21 mouse cellular contexts compared by ENCODE assay signal in the genomic region with DNA sequence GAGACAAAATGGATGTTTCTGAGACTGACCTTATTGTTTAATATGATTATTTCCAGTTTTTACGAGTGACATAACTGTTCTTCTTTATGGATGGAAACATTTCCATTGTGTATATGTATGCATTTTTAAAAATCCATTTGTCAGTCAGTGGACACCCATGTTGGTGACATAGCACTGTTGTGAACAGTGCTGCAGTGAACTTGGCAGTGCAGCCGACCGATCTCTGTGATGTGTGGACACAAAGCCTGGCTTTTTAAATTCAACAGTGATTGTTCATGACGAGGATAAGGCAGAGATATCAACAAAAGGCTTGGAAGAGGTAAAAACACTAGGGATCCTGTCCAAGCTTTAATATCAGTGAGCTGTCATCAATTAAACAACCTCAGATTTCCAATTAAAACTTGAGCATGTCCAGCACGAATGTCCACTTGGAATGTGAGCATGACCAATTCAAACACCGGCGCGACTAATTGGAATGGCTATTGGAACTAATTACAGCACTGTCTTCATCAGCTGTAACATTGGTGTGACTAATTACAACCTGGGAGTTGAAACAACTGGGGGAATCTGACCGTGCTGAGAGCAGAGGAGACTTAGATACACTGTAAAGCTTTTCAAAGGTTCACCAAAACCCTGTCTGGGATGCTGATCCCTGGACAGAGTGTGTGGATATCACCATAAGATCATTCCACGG.
A peak's percentile ranks its signal among the peaks of the same experiment; 100 is the strongest.
DNase-seq lines count a peak whose midpoint lies in the region; ATAC-seq and TF ChIP-seq lines count a peak whose summit lies in the region.
"Had no signal": no experiment of that assay in that cellular context is flagged by ENCODE, and none has a peak within 500 bp of the region (broad histone marks: within the 10 kb centered on the region; RNA-seq: fewer than 3 reads in every experiment).

No protein-coding gene starts in this region.

- peaks cover 12% of the 10 kb centered on the region for H3K4me1 ChIP-seq in hindbrain, embryonic 12.5 days
- peaks cover 24% of the 10 kb centered on the region for H3K4me1 ChIP-seq in hindbrain, embryonic 10.5 days (replicated peaks)
- H3K4me1 ChIP-seq in midbrain, postnatal 0 days (ENCODE audit: insufficient read depth, low read length): no peaks in the 10 kb centered on the region
- H3K4me1 ChIP-seq in limb, embryonic 10.5 days: peaks cover 47% of the 10 kb centered on the region

- ATAC-seq in hindbrain, embryonic 12.5 days (ENCODE audit: low FRiP score): peak; percentile 60; the same call in 1 of the 2 replicates
- ATAC-seq in midbrain, postnatal 0 days (ENCODE audit: low FRiP score): no peak
- ATAC-seq: activated CD4-positive, CD25-positive, alpha-beta regulatory T cell, adult 4 months; inflammation-experienced regulatory T-cells, adult 6 months had no signal

- DNase-seq in hindbrain, embryonic 10.5 days (ENCODE audit: low spot score): no peak
- peak; percentile 35 for DNase-seq in MN1 (ENCODE audit: low spot score)
- DNase-seq in brain, embryonic 14.5 days (ENCODE audit: low read depth): peak; percentile 76
- DNase-seq in midbrain, postnatal 0 days (ENCODE audit: low spot score): peak; percentile 24
- no peak for DNase-seq in limb, embryonic 10.5 days (ENCODE audit: low spot score)
- no peak for DNase-seq in spleen, postnatal 10 days (ENCODE audit: low spot score in 2 of 2)
- DNase-seq: adrenal gland, postnatal 10 days; cerebellum, postnatal 10 days; gastrocnemius, postnatal 14 days; heart, adult 18-20 months; kidney, adult 2 months; kidney, postnatal 10 days; lung, postnatal 14 days; right cerebral cortex, postnatal 14 days had no signal

- H3K27me3 ChIP-seq in hindbrain, embryonic 12.5 days: peaks cover 56% of the 10 kb centered on the region
- H3K27me3 ChIP-seq in hindbrain, embryonic 10.5 days (ENCODE audit: insufficient read depth, poor library complexity, severe bottlenecking): peaks cover 67% of the 10 kb centered on the region
- no peaks in the 10 kb centered on the region; the same call in 1 of the 2 replicates for H3K27me3 ChIP-seq in midbrain, postnatal 0 days (ENCODE audit: insufficient read depth, low read length)
- no peaks in the 10 kb centered on the region for H3K27me3 ChIP-seq in limb, embryonic 10.5 days (ENCODE audit: low read depth, poor library complexity, severe bottlenecking)
- H3K27me3 ChIP-seq: embryonic facial prominence, embryonic 13.5 days; heart, embryonic 13.5 days; limb, embryonic 15.5 days had no signal

- no peak for TF ChIP-seq CTCF in brain, embryonic 14.5 days (IDR thresholded peaks at IDR 0.05; ENCODE audit: borderline replicate concordance, extremely low read depth, insufficient read depth, insufficient read length)
- no peak for TF ChIP-seq CTCF in midbrain, postnatal 0 days (IDR thresholded peaks at IDR 0.05)

- WGBS in hindbrain, embryonic 12.5 days: 60% methylated on average over 10 of the region's 10 CpGs
- 62% methylated on average over 10 of the region's 10 CpGs for WGBS in hindbrain, embryonic 10.5 days
- 45% methylated on average over 10 of the region's 10 CpGs for WGBS in midbrain, postnatal 0 days
- WGBS in limb, embryonic 10.5 days: 69% methylated on average over 10 of the region's 10 CpGs

- no peaks in the 10 kb centered on the region for H3K36me3 ChIP-seq in hindbrain, embryonic 12.5 days
- no peaks in the 10 kb centered on the region for H3K36me3 ChIP-seq in hindbrain, embryonic 10.5 days
- H3K36me3 ChIP-seq in midbrain, postnatal 0 days (ENCODE audit: insufficient read depth, low read length): no peaks in the 10 kb centered on the region
- H3K36me3 ChIP-seq in limb, embryonic 10.5 days: peaks cover 34% of the 10 kb centered on the region
- H3K36me3 ChIP-seq: embryonic facial prominence, embryonic 13.5 days; heart, embryonic 13.5 days; limb, embryonic 15.5 days had no signal

- H3K9ac ChIP-seq in hindbrain, embryonic 12.5 days: no peak overlapping the region
- no peak overlapping the region for H3K9ac ChIP-seq in midbrain, postnatal 0 days (replicated peaks; ENCODE audit: low read length, poor library complexity, severe bottlenecking)
- H3K9ac ChIP-seq: embryonic facial prominence, embryonic 13.5 days; heart, embryonic 13.5 days; limb, embryonic 15.5 days had no signal

- no peak overlapping the region for H3K4me3 ChIP-seq in hindbrain, embryonic 12.5 days
- H3K4me3 ChIP-seq in hindbrain, embryonic 10.5 days: no peak overlapping the region
- no peak overlapping the region for H3K4me3 ChIP-seq in midbrain, postnatal 0 days (ENCODE audit: low read depth, low read length)
- H3K4me3 ChIP-seq in limb, embryonic 10.5 days: no peak overlapping the region
- H3K4me3 ChIP-seq: embryonic facial prominence, embryonic 13.5 days; heart, embryonic 13.5 days; layer of hippocampus, adult 2 months; limb, embryonic 15.5 days had no signal

- H3K9me3 ChIP-seq in hindbrain, embryonic 12.5 days (replicated peaks): no peaks in the 10 kb centered on the region
- H3K9me3 ChIP-seq in hindbrain, embryonic 10.5 days: no peaks in the 10 kb centered on the region
- no peaks in the 10 kb centered on the region for H3K9me3 ChIP-seq in midbrain, postnatal 0 days (ENCODE audit: low read length)
- no peaks in the 10 kb centered on the region for H3K9me3 ChIP-seq in limb, embryonic 10.5 days (replicated peaks)
- H3K9me3 ChIP-seq: embryonic facial prominence, embryonic 13.5 days; heart, embryonic 13.5 days; limb, embryonic 15.5 days had no signal

- TF ChIP-seq POLR2A in brain, embryonic 14.5 days (IDR thresholded peaks at IDR 0.05; ENCODE audit: borderline replicate concordance, extremely low read depth, insufficient read depth, insufficient read length, poor library complexity, severe bottlenecking): no peak

- no peak overlapping the region for H3K4me2 ChIP-seq in hindbrain, embryonic 12.5 days (replicated peaks)
- no peak overlapping the region for H3K4me2 ChIP-seq in midbrain, postnatal 0 days (ENCODE audit: low read depth, low read length, poor library complexity, severe bottlenecking)
- H3K4me2 ChIP-seq: embryonic facial prominence, embryonic 13.5 days; heart, embryonic 13.5 days; limb, embryonic 15.5 days had no signal

- H3K27ac ChIP-seq in hindbrain, embryonic 12.5 days: no peak overlapping the region
- H3K27ac ChIP-seq in hindbrain, embryonic 10.5 days: no peak overlapping the region
- no peak overlapping the region for H3K27ac ChIP-seq in midbrain, postnatal 0 days (ENCODE audit: low read depth, low read length)
- H3K27ac ChIP-seq in limb, embryonic 10.5 days: no peak overlapping the region
- H3K27ac ChIP-seq: embryonic facial prominence, embryonic 13.5 days; heart, embryonic 13.5 days; layer of hippocampus, adult 2 months; limb, embryonic 15.5 days had no signal

Comparison
In these comparisons a context has a peak if more than half of its experiments do, and no peak if none do; other contexts are left out.
1. DNase-seq: peak in MN1 (single experiment), brain, embryonic 14.5 days (single experiment) and midbrain, postnatal 0 days (single experiment); none in hindbrain, embryonic 10.5 days (single experiment), limb, embryonic 10.5 days (single experiment) and spleen, postnatal 10 days (0 of 2).